Mouse (Mus musculus) neural tube, embryonic 11.5 days (tissue): ENCODE measurements at regions not wholly inside any gene's neighbourhood (a gene's known extent, or its start where the extent isn't known, plus 50 kb on each side); places are given as distances from the start of the nearest gene placed in this dataset.

Source experiments
- ATAC-seq: fragments of 200-750 bp; cut with Nextera tagmentation; 2 replicates; pipeline ENCODE4 v1.8.0; 2017; ENCODE audit warnings: moderate number of reproducible peaks, mild to moderate bottlenecking, moderate TSS enrichment, moderate library complexity; ENCODE audit not compliant: insufficient read depth, low FRiP score, low TSS enrichment
- DNase-seq: peaks from one replicate; pipeline ENCODE4 v3.0.0-alpha.2; 2015; ENCODE audit warnings: low spot score
- H3K27ac ChIP-seq: fragments of 300-500 bp; sonication (generic); 2 replicates; pipeline ENCODE4 v1.5.1; 2014; ENCODE audit warnings: low read depth, mild to moderate bottlenecking, low read length
- H3K27me3 ChIP-seq: fragments of 300-500 bp; sonication (generic); 2 replicates; pipeline ENCODE4 v1.6.1; 2014; ENCODE audit warnings: mild to moderate bottlenecking, low read length, mixed read lengths; ENCODE audit not compliant: control insufficient read depth, insufficient read depth
- H3K36me3 ChIP-seq: fragments of 300-500 bp; sonication (generic); 2 replicates; pipeline ENCODE4 v1.6.1; 2014; ENCODE audit warnings: mild to moderate bottlenecking, low read length, moderate library complexity, mixed read lengths; ENCODE audit not compliant: control insufficient read depth, insufficient read depth
- H3K4me1 ChIP-seq: fragments of 300-500 bp; sonication (generic); 2 replicates; pipeline ENCODE4 v1.6.1; 2014; ENCODE audit warnings: low read length, mixed read lengths; ENCODE audit not compliant: control insufficient read depth, insufficient read depth
- H3K4me2 ChIP-seq: fragments of 300-500 bp; sonication (generic); 2 replicates; pipeline ENCODE4 v1.6.1; 2014; ENCODE audit warnings: low read depth, mild to moderate bottlenecking, moderate library complexity
- H3K4me3 ChIP-seq: fragments of 300-500 bp; sonication (generic); 2 replicates; pipeline ENCODE4 v1.5.1; 2014; ENCODE audit warnings: low read depth, low read length
- H3K9ac ChIP-seq: fragments of 300-500 bp; sonication (generic); 2 replicates; pipeline ENCODE4 v1.6.1; 2014; ENCODE audit warnings: mild to moderate bottlenecking, low read length
- H3K9me3 ChIP-seq: fragments of 300-500 bp; sonication (generic); 2 replicates; pipeline ENCODE4 v1.6.1; 2016; ENCODE audit warnings: low read length; ENCODE audit not compliant: control insufficient read depth
- WGBS: fragments of 180-500 bp; shearing (Covaris S2); extraction: QIAGEN DNeasy Blood & Tissue Kit; methylation state at CpG from one replicate; pipeline ENCODE4 v1.1.7; 2014; 5-methylcytosine and 5-hydroxymethylcytosine counted together

DNA sequence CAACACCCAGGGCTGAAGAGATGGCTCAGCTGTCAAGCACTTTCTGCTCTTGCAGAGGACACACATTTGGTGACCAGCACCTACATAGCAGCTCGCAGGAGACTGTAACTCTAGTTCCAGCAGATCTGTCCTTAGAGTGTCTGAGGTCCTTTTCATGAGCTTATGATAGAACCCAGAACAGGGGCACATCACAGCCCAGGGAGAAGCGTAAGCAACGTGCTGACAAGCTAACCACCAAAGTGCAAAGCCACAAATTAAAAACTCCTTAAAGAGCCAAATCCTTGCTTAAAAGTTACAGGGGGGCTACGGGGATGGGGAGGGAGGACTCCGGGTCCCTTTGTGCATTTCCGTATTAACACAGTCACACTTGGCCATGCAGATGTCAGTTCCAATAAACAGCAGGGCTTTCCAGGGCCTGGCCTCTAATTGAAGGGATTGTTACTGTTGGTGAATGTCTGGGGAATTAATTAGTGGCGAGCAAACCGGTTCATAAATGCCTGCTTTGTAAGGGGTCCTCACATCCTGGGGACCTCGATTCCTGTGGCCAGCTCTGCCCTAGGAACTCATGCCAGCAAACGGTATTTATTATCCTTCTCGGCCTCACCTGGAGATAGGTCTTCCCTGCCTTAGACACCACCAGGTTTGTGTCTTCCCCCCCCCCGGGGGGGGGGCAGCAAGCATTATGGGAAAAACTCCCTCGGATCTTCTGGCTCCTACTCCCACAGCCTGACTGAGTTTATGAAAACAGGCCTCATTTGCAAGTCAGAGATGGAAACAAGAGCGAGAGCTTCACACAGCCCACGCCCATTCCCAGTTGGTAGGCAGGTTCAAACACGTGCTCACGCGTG, 447.5 kb downstream of the Cd83 start:
- ATAC-seq (no peak), DNase-seq (no peak)
- Histone ChIP-seq H3K9ac (no peak overlapping the region), H3K27ac (no peak overlapping the region; the same call in 1 of the 2 replicates), H3K9me3 (no peaks in the 10 kb centered on the region), H3K4me1 (peaks cover 26% of the 10 kb centered on the region), H3K36me3 (no peaks in the 10 kb centered on the region), H3K27me3 (no peaks in the 10 kb centered on the region), H3K4me3 (no peak overlapping the region), H3K4me2 (no peak overlapping the region)
- 40% methylated on average over 18 of the region's 18 CpGs for WGBS

DNA sequence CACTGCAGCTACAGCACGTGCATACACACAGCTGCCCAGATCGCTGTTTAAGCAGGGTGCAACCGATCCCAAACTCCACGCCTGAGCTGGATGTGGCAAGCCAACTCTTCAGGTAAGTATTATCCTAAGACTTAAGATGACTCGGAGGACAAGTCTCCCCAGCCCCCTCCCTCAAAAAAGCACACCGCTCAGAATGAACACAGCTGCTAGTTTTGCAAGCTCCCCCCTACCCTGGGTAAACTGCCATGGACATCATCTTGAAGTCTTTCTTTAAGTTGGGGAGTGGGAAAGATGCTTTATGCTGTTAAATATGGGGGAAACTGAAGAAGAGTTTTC, 448.1 kb downstream of the Cd83 start:
- Histone ChIP-seq H3K4me3 (no peak overlapping the region), H3K36me3 (no peaks in the 10 kb centered on the region), H3K9me3 (no peaks in the 10 kb centered on the region), H3K9ac (no peak overlapping the region), H3K4me2 (no peak overlapping the region), H3K27ac (no peak overlapping the region), H3K4me1 (peaks cover 26% of the 10 kb centered on the region), H3K27me3 (no peaks in the 10 kb centered on the region)
- ATAC-seq (no peak), DNase-seq (no peak)
- WGBS: 87% methylated on average over 6 of the region's 6 CpGs

DNA sequence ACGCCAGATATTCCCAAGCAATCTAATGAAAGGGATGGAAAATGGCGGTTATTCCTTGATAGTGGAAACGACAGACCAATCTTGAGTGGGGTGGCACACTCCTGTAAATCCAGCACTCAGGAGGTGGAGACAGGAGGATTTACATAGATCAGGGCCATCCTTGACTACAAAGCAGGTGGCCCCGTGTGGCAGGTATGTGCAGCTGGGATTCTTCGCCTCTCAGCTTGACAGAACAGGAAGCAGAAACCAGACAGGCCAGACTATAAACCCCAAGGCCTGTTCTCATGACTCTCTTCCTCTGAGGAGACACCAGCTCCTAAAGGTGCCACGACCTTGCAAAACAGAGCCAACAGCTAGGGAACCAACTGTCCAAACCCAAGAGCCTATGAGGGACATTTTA, 449.7 kb downstream of the Cd83 start:
- no peaks in the 10 kb centered on the region for H3K9me3 ChIP-seq
- H3K4me3 ChIP-seq: no peak overlapping the region
- no peaks in the 10 kb centered on the region for H3K36me3 ChIP-seq
- peaks cover 13% of the 10 kb centered on the region for H3K4me1 ChIP-seq
- no peak overlapping the region for H3K9ac ChIP-seq
- 90% methylated on average over 6 of the region's 6 CpGs for WGBS
- no peaks in the 10 kb centered on the region for H3K27me3 ChIP-seq
- DNase-seq (no peak), ATAC-seq (no peak)
- no peak overlapping the region for H3K4me2 ChIP-seq
- no peak overlapping the region for H3K27ac ChIP-seq

DNA sequence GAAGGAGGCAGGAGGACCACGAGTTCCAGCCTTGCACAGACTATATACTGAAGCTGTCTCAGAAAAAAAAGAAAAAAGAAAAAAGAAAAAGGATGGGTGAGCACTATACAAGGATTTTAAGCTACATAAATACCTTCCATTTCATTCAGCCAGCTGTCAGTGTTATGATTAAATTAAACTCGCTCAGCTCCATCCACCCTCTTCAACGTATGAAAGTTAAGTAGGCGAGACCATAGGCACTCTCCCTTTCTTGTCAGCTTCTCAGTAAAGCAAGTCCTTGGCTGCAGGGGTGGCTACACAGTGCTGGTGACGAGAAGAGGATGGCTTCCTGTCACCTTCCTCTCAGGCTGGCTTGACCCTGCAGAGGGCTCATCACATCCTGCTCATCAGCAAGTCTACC, 450.7 kb downstream of the Cd83 start:
- no peaks in the 10 kb centered on the region for H3K9me3 ChIP-seq
- DNase-seq: no peak
- no peak overlapping the region for H3K27ac ChIP-seq
- H3K4me3 ChIP-seq: no peak overlapping the region
- WGBS: 87% methylated on average over 5 of the region's 5 CpGs
- H3K4me1 ChIP-seq: peaks cover 12% of the 10 kb centered on the region
- H3K9ac ChIP-seq: no peak overlapping the region
- no peak overlapping the region for H3K4me2 ChIP-seq
- H3K36me3 ChIP-seq: no peaks in the 10 kb centered on the region
- ATAC-seq: no peak
- H3K27me3 ChIP-seq: no peaks in the 10 kb centered on the region

DNA sequence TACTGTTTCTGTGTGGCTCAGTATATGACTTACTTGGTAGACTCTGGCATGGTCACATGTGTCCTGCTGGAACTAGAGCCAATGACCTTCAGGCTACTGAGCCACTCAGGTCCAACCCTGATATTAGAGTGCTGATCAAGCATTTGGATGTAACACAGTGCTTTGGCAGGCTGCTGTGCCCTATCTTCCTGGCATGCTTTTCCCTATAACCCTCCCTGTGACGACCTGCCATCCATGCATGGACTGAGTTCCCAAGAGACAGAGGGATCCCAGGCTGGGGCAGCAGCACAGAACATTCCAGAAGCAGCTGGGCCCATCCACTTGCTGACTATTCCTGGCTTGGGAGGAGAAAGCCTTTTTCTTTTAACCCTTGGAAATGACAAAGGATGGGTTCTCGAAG, 451.4 kb downstream of the Cd83 start:
- 78% methylated on average over 2 of the region's 2 CpGs for WGBS
- no peaks in the 10 kb centered on the region for H3K9me3 ChIP-seq
- ATAC-seq: no peak
- H3K4me2 ChIP-seq: no peak overlapping the region
- H3K4me1 ChIP-seq: peaks cover 12% of the 10 kb centered on the region
- H3K9ac ChIP-seq: no peak overlapping the region
- DNase-seq: no peak
- no peak overlapping the region for H3K27ac ChIP-seq
- H3K27me3 ChIP-seq: no peaks in the 10 kb centered on the region
- no peaks in the 10 kb centered on the region for H3K36me3 ChIP-seq
- H3K4me3 ChIP-seq: no peak overlapping the region

DNA sequence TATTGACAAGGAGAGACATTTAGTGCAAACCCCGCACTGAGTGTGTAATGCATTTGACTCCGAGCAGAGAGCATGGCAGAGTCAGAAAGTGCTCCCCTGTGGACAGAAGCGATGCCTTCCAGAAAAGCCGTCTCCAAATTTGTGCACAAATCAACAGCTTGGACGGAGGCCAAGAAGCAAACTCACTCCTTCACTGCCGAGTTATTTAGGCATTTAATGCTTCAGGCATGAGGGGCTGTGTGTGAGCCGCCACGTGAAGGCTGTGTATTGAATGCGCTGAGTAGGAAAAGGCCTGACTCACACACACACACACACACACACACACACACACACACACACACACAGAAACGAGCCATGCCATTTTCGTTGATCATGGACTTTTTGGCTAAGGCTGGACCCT, 453.7 kb downstream of the Cd83 start:
- ATAC-seq (no peak), DNase-seq (no peak)
- no peak overlapping the region for H3K9ac ChIP-seq
- no peaks in the 10 kb centered on the region for H3K9me3 ChIP-seq
- WGBS: 78% methylated on average over 11 of the region's 11 CpGs
- no peaks in the 10 kb centered on the region for H3K27me3 ChIP-seq
- no peak overlapping the region for H3K4me3 ChIP-seq
- H3K27ac ChIP-seq: no peak overlapping the region
- H3K36me3 ChIP-seq: no peaks in the 10 kb centered on the region
- no peak overlapping the region for H3K4me2 ChIP-seq
- no peaks in the 10 kb centered on the region for H3K4me1 ChIP-seq

DNA sequence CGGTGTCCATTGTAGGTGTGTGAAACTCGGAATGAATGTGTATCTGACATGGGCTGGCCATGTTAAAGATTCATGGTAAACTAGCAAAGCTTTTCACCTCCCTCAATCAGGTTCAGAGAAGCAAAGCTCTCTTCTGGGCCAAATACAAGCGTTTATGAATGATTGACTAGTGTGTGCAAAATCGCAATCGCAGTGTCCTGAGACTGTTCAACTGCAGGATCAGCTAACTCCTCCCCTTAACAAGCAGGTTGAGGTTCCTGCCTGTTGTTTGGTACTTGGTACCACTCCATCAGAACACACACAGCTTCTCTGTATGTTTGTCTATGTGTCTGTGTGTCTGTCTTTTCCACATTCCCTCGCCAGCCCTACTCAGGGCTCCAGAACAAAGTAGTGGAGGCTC, 458.6 kb downstream of the Cd83 start:
- Histone ChIP-seq H3K4me3 (no peak overlapping the region), H3K36me3 (no peaks in the 10 kb centered on the region), H3K27ac (no peak overlapping the region), H3K9me3 (no peaks in the 10 kb centered on the region), H3K4me2 (no peak overlapping the region), H3K4me1 (no peaks in the 10 kb centered on the region; the same call in none of the 2 replicates), H3K9ac (no peak overlapping the region), H3K27me3 (no peaks in the 10 kb centered on the region)
- no peak for DNase-seq
- no peak for ATAC-seq
- 91% methylated on average over 6 of the region's 6 CpGs for WGBS

DNA sequence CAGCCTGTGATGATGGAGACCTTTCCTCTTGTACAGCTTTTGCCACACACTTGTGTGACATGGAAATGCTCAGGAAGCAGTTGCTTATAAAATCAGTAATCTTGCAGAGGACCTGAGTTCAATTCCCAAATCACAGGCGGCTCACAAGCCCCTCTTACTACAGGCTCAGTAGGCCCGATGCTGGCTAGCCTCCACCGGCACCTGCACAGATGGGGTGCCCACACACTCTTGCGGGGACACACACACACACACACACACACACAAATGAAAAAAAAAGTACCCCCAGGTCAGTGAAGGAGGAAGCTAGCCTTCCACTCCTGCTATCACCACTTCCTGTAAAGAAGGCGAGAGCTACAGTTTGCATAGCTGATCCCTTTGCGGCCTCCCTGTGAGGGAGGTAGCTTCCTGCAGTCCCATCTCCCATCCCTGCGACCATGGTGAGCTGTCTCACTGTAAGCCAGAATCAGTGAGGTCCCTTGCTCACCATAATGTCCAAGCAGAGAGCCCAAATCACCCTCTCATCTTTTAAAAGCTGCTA, 462.2 kb downstream of the Cd83 start:
- no peak for ATAC-seq
- DNase-seq: no peak
- no peak overlapping the region for H3K4me3 ChIP-seq
- no peaks in the 10 kb centered on the region; the same call in none of the 2 replicates for H3K4me1 ChIP-seq
- no peaks in the 10 kb centered on the region for H3K36me3 ChIP-seq
- H3K27ac ChIP-seq: no peak overlapping the region
- H3K4me2 ChIP-seq: no peak overlapping the region
- no peaks in the 10 kb centered on the region for H3K9me3 ChIP-seq
- H3K9ac ChIP-seq: no peak overlapping the region
- no peaks in the 10 kb centered on the region for H3K27me3 ChIP-seq
- 90% methylated on average over 7 of the region's 7 CpGs for WGBS

DNA sequence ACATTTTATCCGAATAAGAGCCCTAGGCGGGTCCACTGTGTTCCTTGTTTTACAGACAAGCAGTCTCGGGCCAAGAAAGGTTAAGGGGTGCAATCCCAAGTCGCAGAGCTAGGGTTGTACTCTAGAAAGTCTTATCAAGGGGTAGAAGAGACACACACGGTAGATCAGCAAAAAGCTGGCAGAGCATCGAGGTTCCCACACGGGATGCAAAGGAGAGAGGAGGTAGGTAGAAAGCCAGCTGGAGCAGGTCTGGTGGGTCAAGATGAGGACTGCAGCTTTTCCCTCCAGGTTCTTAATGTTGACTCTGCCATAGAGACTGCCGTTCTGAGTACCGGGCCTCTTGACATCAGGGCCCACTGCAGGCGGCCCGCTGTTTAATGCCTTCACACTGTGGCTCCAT, 463.3 kb downstream of the Cd83 start:
- H3K27ac ChIP-seq: no peak overlapping the region
- no peak for DNase-seq

More for the DNA sequence above, 463.3 kb downstream of the Cd83 start:
- no peaks in the 10 kb centered on the region; the same call in none of the 2 replicates for H3K4me1 ChIP-seq
- no peak overlapping the region for H3K4me3 ChIP-seq
- H3K9ac ChIP-seq: no peak overlapping the region
- no peaks in the 10 kb centered on the region for H3K9me3 ChIP-seq
- no peak overlapping the region for H3K4me2 ChIP-seq
- no peaks in the 10 kb centered on the region for H3K27me3 ChIP-seq
- ATAC-seq: no peak
- H3K36me3 ChIP-seq: no peaks in the 10 kb centered on the region
- 77% methylated on average over 11 of the region's 11 CpGs for WGBS
